Mouse (Mus musculus) erythroblast, embryonic 14.5 days (primary cell): ENCODE measurements around the gene Dnajc8.

ENCODE experiments used
- GATA1 ChIP-seq: IDR thresholded peaks from 2 replicates; pipeline ENCODE4 v1.6.1; 2012; ENCODE audit warnings: low read length, inconsistent platforms, mixed read lengths
- TAL1 ChIP-seq: IDR thresholded peaks from 3 replicates; pipeline ENCODE4 v1.6.1; 2012; ENCODE audit warnings: low read length, inconsistent platforms, mixed read lengths

DNA sequence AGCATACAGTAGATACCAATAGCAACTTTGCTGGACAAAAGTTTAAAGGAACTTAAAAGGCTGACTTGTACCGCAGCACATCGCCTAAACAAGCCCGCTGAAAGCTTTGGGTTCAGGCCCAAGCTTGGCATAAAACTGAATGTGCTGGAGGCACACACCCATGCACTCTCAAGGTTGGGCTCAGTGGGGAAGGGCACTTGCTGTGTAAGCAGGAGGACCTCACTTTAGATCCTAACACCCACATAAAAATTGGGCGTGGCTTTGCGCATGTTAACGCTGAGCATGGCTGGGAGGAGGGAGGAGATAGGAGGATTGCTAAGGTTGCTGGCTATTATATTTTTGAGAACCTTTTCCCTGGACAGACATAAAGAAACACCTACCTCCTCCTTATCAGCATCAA lies 10.5 kb upstream of the Dnajc8 start:
- TF ChIP-seq TAL1 (no peak), GATA1 (no peak)
